Mouse (Mus musculus) mesoderm, embryonic 11.5 days (tissue): ENCODE measurements at regions not wholly inside any gene's neighbourhood (a gene's known extent, or its start where the extent isn't known, plus 50 kb on each side); places are given as distances from the start of the nearest gene placed in this dataset.

ENCODE experiments used
- DNase-seq: peaks from one replicate; pipeline ENCODE4 v3.0.0-alpha.2; 2012; ENCODE audit warnings: low read depth, low spot score

GRCm38 (mm10) chr10:96427407-96427806 lies 189.4 kb upstream of the Btg1 start:
- DNase-seq: no peak

- DNase-seq: no peak
Observed at GRCm38 (mm10) chr10:96430142-96430541, 186.7 kb upstream of the Btg1 start.

- DNase-seq: no peak
Observed at GRCm38 (mm10) chr10:96435109-96435508, 181.7 kb upstream of the Btg1 start.

GRCm38 (mm10) chr10:96438398-96439103 lies 178.3 kb upstream of the Btg1 start:
- DNase-seq: no peak

GRCm38 (mm10) chr10:96442165-96442564 lies 174.6 kb upstream of the Btg1 start:
- DNase-seq: no peak

- DNase-seq: no peak
Observed at GRCm38 (mm10) chr10:96450266-96450665, 166.5 kb upstream of the Btg1 start.

GRCm38 (mm10) chr10:96454857-96455256 lies 161.9 kb upstream of the Btg1 start:
- no peak for DNase-seq

- no peak for DNase-seq
Observed at GRCm38 (mm10) chr10:96458551-96458950, 158.3 kb upstream of the Btg1 start.

GRCm38 (mm10) chr10:96459186-96459585 lies 157.6 kb upstream of the Btg1 start:
- no peak for DNase-seq

- no peak for DNase-seq
Observed at GRCm38 (mm10) chr10:96460151-96460550, 156.7 kb upstream of the Btg1 start.

GRCm38 (mm10) chr10:96460617-96461338 lies 156.0 kb upstream of the Btg1 start:
- no peak for DNase-seq

GRCm38 (mm10) chr10:96465967-96466366 lies 150.8 kb upstream of the Btg1 start:
- no peak for DNase-seq

- DNase-seq: no peak
Observed at GRCm38 (mm10) chr10:96466845-96467244, 150.0 kb upstream of the Btg1 start.

- DNase-seq: no peak
Observed at GRCm38 (mm10) chr10:96467661-96468060, 149.1 kb upstream of the Btg1 start.

GRCm38 (mm10) chr10:96471523-96471922 lies 145.3 kb upstream of the Btg1 start:
- DNase-seq: no peak

- DNase-seq: no peak
Observed at GRCm38 (mm10) chr10:96479350-96479749, 137.5 kb upstream of the Btg1 start.

GRCm38 (mm10) chr10:96479786-96480185 lies 137.0 kb upstream of the Btg1 start:
- peak; percentile 27 for DNase-seq

- DNase-seq: no peak
Observed at GRCm38 (mm10) chr10:96480453-96481324, 136.1 kb upstream of the Btg1 start.

- DNase-seq: no peak
Observed at GRCm38 (mm10) chr10:96481325-96481638, 135.5 kb upstream of the Btg1 start.

GRCm38 (mm10) chr10:96486724-96487123 lies 130.1 kb upstream of the Btg1 start:
- DNase-seq: no peak

- DNase-seq: no peak
Observed at GRCm38 (mm10) chr10:96493706-96494105, 123.1 kb upstream of the Btg1 start.

- DNase-seq: no peak
Observed at GRCm38 (mm10) chr10:96496700-96497099, 120.1 kb upstream of the Btg1 start.
